Mouse (Mus musculus): ENCODE results near the gene Aff2.

Aff2 gene

DNA sequence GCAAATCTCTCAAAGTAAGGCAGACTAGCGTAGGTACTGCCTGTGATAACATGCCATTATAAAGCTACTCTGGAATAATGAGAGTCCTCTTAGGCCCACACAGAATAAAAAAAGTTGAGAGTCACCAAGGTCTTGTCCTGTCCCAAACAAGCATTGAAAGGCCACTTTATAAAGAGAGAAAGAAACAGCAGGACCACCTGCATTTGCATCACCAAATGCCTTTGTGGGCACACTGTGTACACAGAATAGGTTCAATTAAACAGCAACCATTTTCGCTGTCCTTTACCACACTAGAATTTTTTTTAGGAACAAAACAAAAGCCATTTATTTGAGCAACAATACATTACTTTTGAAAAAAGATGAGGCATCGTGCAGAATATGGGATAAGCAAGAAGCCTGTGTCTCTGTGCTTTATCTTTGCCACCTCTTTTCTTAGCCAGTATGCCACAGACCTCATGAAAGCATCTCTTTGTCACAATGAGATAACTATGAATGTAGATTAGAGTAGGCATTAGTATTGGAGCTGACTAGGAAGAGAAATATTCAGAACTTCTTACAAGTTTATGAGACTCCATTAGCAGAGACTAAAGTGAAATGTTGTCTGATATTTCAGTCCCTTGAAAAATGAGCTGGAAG is 385.0 kb downstream of the Aff2 start:
- DNase-seq (ENCODE audit: low read depth), result no peak

DNA sequence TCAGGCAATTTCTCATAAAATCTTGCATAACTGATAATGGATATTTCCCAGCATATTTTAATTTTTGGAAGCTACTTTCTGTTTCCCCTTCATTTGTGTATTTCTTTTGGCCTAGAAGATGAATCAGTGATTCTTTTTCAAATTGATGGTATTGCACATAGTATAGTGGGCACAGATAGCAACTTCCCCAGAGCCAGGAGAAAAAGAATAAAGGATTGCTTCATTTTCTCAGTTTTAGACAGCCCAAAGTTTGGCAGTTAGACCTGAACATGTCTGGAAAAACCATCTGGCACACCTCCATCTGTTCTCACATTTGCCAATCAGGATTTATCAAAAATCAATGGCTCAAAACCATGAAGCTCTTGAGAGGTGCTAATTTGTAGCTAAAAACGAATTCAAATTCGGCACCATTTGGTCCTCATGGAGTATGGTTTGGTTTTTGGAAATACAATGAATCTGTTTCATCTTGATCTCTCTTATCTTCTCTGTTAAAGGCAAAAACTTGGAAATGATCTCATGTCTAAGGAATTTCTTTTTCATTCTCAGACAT is 441.9 kb downstream of the Aff2 start:
- DNase-seq (ENCODE audit: low read depth), result no peak

DNA sequence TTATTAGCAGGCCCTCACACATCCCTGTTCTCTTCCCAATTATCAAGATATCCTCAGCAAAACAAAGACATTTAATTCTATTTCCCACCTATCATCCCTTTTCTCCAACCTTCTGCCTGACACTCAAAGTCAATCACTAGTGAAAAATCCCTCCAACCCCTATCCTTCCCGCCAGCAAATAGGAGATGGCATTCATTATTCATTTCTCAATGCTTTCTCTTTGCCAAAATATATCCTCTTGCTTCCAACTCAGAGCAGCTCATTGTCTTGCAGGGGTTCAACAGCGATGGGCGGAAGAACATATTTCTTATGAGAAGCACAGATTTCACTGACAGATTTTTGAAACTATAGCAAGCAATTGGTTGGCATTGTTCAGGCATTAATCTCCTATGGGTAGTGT is 442.4 kb downstream of the Aff2 start:
- no peak for DNase-seq (ENCODE audit: low read depth)

- DNase-seq (ENCODE audit: low read depth), result no peak
These were observed 451.7 kb downstream of the Aff2 start for GRCm38 (mm10) chrX:69811798-69812197.

DNA sequence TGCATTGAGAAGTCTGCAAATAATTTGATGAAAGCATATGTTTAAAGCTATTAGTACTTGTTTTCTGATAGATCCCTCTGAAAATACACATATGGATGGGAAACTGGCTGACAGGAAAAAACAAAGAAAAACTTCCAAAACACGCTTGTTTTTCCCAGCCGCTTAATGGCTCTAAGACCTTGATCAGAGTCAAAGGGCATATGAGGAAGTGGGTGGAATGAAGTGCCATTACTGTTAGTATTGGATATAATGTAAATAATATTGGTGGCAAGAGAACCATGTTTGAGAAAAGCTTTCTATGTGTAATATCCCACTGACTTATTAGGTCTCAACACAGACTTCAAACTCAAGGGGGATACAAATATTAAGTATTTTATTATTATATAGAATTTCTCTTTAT is 455.0 kb downstream of the Aff2 start:
- DNase-seq (ENCODE audit: low read depth), result no peak

DNA sequence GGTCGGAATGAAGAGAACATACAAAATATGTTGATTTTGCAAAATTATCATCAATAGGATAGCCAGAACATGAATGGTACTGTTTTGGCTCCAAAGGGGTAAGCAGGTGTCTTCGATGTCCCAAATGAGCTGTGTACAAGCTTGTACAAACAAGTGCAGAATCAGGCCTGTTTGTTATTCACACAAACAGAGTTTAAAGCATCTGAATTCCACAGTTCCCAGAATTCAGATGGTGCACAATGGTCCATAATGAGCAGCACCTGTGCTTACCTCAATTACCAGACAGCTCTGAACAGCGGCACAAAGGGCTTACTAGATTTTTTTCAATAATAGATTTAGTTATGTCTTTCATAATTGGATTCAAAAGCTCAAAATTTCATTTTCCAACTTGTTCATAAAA is 457.6 kb downstream of the Aff2 start:
- DNase-seq (ENCODE audit: low read depth), result no peak

- DNase-seq (ENCODE audit: low read depth), result no peak
These were observed 458.1 kb downstream of the Aff2 start for GRCm38 (mm10) chrX:69818188-69818587.

DNA sequence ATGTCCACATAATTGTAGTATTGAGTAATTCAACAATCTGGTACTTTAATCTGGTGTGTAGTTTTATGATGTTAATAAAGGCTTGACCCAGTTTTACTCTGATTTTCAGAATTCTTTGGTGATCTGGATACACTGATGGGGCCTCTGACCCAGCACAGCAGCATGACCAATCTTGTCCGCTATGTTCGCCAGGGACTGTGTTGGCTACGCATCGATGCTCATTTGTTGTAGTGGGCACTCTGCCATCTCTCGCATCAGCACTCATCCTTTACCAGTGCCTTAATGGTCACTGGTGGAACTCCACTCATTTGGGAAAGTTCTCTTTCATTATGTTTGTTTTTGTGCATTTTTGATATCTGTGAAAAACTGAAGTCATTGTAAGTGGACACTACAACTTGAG is 507.5 kb downstream of the Aff2 start:
- DNase-seq (ENCODE audit: low read depth), result no peak

- no peak for DNase-seq (ENCODE audit: low read depth)
These were observed 531.6 kb downstream of the Aff2 start for GRCm38 (mm10) chrX:69891713-69892112.

All from NIH3T3 (cell line).